Mouse (Mus musculus) embryonic fibroblast, embryonic 13.5 days (primary cell): ENCODE results near the gene Gtf2f1.

Source experiments
- CTCF ChIP-seq: IDR thresholded peaks from 2 replicates; pipeline ENCODE4 v1.5.1; 2011; ENCODE audit warnings: mild to moderate bottlenecking, control low read depth, low read length, moderate library complexity, borderline replicate concordance; ENCODE audit not compliant: insufficient read depth
- POLR2A ChIP-seq: IDR thresholded peaks from 2 replicates; pipeline ENCODE4 v1.6.1; 2011; ENCODE audit warnings: low read depth, mild to moderate bottlenecking, control low read depth, low read length, moderate library complexity

DNA sequence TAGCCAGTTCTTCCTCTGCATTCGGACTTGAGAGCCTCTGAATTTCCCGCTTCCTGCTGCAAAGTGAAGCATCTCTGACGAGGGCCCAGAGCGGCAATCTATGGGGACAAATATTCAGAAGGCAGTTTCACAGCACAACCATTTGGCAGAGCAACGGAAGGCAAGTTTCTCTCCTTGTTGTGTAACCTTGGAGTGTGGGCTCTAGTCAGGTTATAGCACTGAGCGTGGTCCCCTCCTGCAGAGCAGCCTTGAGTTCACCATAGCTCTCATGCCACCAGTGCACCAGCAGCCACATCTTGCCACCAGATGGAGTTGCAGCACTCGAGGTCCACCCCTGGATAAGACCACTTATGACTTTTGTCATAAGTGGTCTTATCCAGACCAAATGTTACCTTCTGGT is 22.6 kb downstream of the Gtf2f1 start:
- TF ChIP-seq CTCF, result no peak
- no peak for TF ChIP-seq POLR2A
